Mouse (Mus musculus) cerebellum, postnatal 14 days (tissue): ENCODE measurements around the gene Hbs1l.

Experiments
- DNase-seq, 2 experiments: peaks; one replicate each; pipeline ENCODE4 v3.0.0; 2021; ENCODE audit warnings: mixed read lengths in 2 of 2

The Hbs1l gene

DNA sequence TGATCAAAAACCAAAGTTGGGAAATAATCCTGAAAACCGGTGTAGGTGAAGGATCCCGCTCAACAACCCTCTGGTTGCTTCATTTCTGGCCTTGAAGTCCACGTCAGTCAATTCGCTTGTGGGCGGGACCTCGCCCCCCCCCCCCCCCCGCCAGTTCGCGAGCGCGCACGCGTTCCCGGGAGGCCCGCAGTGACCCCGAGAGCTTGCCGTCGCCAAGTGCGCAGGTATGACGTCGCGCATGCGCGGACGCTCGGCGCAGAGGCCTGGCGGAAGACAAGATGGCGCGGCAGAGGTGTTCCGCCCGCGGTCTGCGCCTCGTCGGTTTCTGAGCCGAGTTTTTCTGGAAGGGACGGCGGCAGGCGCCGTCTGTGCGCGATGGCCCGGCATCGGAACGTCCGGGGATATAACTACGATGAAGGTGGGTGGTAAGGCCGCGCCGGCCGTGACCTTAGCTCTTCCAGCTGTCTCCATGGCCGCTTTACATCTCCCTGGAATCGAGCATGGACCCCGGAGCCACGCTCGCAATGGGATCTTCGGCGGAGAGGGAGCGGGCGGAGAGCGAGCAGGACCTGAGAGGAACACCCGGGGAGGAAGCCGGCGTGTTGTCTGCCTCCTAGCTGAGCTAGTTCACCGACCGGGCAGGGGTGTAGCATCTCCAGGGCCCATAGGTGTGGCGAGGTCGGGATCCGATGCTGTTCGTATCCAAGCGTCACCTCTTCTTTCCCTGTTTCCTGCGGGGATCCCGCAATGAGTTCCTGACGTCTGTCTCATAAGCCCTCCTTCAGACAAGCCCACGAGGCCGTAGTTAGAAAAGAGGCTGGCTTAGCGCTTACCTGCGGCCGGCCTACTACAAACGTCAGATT is at the start of gene Hbs1l:
Gene Hbs1l (plus strand): TSS at position 221 of the 863 bp plus-strand sequence.
- DNase-seq: peak; percentile 95 to 96

GRCm38 (mm10) chr10:21248556-21248955 is 47.2 kb upstream of the Hbs1l start:
- DNase-seq: no peak

- peak in 1 of 2 experiments; percentile 9 for DNase-seq
These were observed 43.8 kb upstream of the Hbs1l start for GRCm38 (mm10) chr10:21251881-21252534.

DNA sequence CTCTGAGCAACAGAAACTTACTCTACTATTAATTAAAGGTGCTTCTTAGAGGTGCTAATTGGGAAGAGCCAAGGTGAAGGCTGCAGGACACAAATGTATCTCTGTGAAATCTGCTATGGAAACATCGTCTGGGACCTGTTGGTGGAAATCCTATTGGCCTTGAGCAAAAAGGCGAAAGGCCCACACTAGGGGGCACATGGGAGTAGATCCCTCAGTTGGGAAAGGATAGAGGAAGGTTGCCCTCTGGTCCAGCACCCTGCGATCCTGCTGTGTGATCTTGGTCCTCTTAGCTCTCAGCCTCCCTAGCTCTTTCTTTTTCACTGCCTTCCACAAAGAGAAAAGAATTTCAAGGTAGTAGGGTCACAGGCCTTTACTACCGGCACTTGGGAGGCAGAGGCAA is 43.0 kb upstream of the Hbs1l start:
- DNase-seq: no peak

- DNase-seq: no peak
These were observed 41.3 kb upstream of the Hbs1l start for GRCm38 (mm10) chr10:21254266-21255140.

DNA sequence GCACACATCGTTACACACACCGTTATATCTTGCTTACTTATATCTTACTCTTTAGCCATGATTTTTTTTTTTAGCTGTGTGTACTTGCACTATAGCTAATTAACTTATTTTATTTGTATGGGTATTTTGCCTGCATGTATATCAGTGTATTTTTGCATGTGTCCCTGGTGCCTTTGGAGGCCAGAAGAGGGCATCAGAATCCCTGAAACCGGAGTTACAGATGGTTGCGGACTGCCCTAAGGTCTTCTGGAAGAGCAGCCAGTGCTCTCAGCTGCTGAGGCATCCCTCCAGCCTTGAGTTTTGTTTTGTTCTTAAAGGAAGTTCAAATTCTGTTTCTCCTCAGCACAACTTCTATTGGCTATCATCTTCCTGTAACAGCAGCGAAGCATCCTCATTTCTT is 38.5 kb upstream of the Hbs1l start:
- no peak for DNase-seq

DNA sequence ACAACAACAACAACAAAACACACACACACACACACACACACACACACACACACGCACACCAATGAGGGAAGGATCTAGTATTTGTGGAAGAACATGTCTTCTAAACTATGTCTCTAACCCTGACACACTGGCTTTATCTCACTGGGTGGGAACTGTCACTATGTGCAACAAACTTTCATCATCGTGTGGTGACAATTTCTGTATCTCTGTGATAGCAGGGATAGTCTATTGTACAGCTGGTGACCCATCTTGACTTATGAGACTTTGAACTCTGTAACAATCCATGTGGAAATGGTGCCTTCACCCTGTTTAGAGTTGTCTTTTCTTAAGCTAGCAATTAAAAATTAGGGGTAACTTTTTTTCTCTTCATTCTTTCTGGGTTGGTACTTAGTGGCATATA is 36.1 kb upstream of the Hbs1l start:
- DNase-seq: no peak

DNA sequence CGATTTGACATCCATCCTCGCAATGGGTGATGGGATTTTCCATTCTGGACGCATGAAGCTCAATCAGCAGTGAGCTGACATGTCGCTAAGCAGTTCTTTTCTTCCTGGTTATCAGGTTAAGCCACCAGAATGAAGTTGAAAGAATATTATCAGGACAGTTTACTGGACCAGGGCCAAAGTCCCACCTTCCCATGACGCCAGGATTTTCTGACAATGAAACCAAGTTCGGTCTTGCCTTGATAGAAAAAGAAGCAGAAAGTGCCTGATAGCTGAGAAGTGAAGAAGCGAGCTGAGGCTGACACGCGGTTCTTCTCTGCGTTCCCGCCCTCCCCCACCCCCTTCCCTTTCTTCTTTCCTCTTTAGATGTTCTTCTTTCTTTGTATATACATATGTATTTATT is 30.6 kb upstream of the Hbs1l start:
- DNase-seq: no peak

- DNase-seq: no peak
These were observed 28.3 kb upstream of the Hbs1l start for GRCm38 (mm10) chr10:21267452-21267851.

DNA sequence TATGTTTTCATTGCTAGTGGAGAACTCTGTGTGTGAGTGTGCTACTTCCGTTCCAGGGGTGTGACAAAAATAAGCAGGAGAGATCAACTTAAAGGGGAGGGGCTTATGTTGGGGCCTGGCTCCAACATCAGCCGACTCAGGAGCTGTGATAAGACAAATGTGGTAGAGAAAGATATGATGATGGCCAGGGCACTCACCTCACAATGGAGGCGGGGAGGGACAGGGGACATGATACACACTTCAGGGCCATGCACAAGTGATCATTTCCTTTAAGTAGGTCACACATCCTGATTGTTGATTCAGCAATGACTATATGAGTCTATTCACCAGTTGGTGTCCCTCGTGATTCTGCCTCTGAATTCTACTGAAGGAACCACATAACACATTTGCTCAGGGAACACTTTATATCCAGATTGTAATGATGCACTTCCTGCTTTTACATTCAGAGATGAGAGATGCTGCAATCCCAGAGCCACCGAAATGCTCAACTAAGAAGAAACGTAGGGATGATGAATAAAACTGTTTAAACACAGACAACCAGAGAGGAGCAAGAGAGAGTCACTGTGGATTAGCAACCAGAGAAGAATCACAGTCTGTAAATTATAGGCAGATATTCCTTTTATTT is 26.9 kb upstream of the Hbs1l start:
- no peak for DNase-seq

DNA sequence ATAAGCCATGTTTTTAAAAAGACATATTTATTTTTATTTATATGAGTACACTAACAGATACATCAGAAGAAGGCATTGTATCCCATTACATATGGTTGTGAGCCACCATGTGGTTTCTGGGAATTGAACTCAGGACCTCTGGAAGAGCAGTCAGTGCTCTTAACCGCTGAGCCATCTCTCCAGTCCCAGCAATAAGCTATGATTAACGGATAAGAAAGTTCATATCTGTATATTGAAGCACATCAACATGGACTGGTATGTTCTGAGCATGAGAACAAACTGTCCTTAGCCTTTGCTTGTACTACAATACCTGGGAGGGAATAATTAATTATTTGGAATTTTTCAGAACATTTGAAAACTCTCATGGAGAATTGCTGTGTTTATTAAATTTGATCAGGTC is 25.9 kb upstream of the Hbs1l start:
- DNase-seq: no peak

DNA sequence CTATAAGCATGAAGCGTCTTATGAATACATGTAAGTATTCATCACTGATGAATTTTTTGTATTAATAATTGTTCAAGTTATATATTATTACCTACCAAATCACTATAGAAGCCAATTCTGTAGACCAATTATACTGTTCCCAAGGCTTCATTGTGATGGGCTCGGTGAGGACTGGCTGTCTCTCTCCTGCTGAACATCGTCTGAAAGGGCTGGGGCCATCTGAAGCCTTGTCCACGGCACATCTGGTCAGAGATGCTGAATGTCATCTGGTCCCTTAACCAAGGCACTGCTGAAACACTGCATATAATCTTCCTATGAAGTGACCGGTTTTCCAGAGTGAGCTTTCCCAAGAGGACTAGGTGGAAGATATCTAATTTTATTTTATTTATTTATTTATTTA is 24.9 kb upstream of the Hbs1l start:
- no peak for DNase-seq

DNA sequence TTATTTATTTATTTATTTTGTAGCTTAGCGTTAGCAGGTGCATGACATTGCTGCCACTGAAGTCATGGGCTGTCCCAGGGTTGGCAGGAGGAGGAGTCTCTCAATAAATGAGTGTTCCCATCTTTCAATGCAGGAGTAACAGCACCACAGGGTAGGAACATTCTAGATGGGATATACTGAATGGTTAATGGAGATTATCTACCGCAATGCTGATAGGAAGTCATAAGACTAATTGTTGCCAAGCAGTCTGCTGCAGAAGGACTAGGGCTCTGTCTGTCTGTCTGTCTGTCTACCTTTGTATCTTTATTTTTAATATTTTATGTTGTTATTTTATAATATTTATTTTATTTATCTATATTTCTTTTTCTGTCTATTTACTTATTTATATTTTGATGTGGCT is 24.5 kb upstream of the Hbs1l start:
- DNase-seq: no peak

- DNase-seq: no peak
These were observed 24.0 kb upstream of the Hbs1l start for GRCm38 (mm10) chr10:21271785-21272184.

GRCm38 (mm10) chr10:21287243-21288127 is 8.3 kb upstream of the Hbs1l start:
- DNase-seq: no peak

- DNase-seq: no peak
These were observed 4.6 kb upstream of the Hbs1l start for GRCm38 (mm10) chr10:21291228-21291627.

DNA sequence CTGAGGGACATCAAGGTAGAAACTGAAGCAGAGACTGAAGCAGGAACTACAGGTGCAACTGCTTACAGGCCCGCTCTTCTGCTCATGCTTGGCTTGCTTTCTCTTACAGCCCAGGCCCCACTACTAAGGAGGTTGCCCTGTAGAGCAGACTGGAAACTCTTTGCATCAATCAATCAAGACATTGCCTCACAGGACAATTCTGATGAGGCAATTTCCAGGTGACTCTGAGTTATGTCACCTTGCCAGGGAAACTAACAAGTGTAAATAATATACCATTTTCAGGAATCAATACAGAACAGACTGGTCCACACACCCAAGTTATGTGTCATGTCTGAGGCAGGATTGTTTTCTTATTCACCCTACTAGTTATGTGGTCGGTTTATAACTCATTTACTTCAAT is 1.6 kb upstream of the Hbs1l start:
- no peak for DNase-seq

- no peak for DNase-seq
These were observed 401 bp upstream of the Hbs1l start for GRCm38 (mm10) chr10:21295397-21295758.

GRCm38 (mm10) chr10:21298972-21299371 is 3.2 kb downstream of the Hbs1l start:
- no peak for DNase-seq

GRCm38 (mm10) chr10:21301822-21302221 is 6.0 kb downstream of the Hbs1l start:
- no peak for DNase-seq

GRCm38 (mm10) chr10:21304672-21305632 is 9.2 kb downstream of the Hbs1l start:
- no peak for DNase-seq
